Comparison of ENCODE assay signal across 17 mouse cellular contexts in genomic region chr5:117370592-117370991, GRCm38 (mm10). TPM values are rescaled to one million over a fixed set of nuclear protein-coding genes. Genes with fewer than 3 reads are reported as not detected.
DNase-seq lines count a peak whose midpoint lies in the region; ATAC-seq lines count a peak whose summit lies in the region.
"Had no signal": no experiment of that assay in that cellular context is flagged by ENCODE, and none has a peak within 500 bp of the region (broad histone marks: within the 10 kb centered on the region; RNA-seq: fewer than 3 reads in every experiment).

No protein-coding gene starts in this region.

- intact Hi-C loops in heart, postnatal 10 days (cut with DNase I) = no loop called here

- ATAC-seq in midbrain, embryonic 14.5 days (ENCODE audit: low FRiP score, low TSS enrichment) = no peak
- ATAC-seq: forebrain, embryonic 14.5 days; midbrain, embryonic 15.5 days had no signal

- no peak overlapping the region for H3K27ac ChIP-seq in midbrain, embryonic 14.5 days (replicated peaks; ENCODE audit: low read depth, low read length)
- H3K27ac ChIP-seq: kidney, postnatal 0 days; limb, embryonic 13.5 days; liver, embryonic 13.5 days; lung, embryonic 15.5 days; midbrain, embryonic 15.5 days had no signal

- 95% methylated on average over 10 of the region's 10 CpGs for WGBS in midbrain, embryonic 14.5 days

- H3K4me1 ChIP-seq in midbrain, embryonic 14.5 days (ENCODE audit: control insufficient read depth, insufficient read depth, low read length) = no peaks in the 10 kb centered on the region
- H3K4me1 ChIP-seq: lung, embryonic 15.5 days; midbrain, embryonic 15.5 days had no signal

- peaks cover 84% of the 10 kb centered on the region for H3K36me3 ChIP-seq in midbrain, embryonic 14.5 days (ENCODE audit: control insufficient read depth, insufficient read depth, low read length)

- no peak overlapping the region for H3K4me3 ChIP-seq in midbrain, embryonic 14.5 days (replicated peaks; ENCODE audit: low read depth, low read length)
- H3K4me3 ChIP-seq: limb, embryonic 13.5 days; liver, embryonic 13.5 days; lung, embryonic 15.5 days; midbrain, embryonic 15.5 days; myocyte had no signal

- peak; percentile 38 for DNase-seq in heart, postnatal 4 days
- DNase-seq in heart, postnatal 10 days = no peak
- peak; percentile 68 for DNase-seq in ovary, adult 18-20 months (ENCODE audit: low spot score)
- DNase-seq in ovary, postnatal 14 days (ENCODE audit: low spot score) = no peak
- DNase-seq in kidney, adult 9 months = peak; percentile 73
- DNase-seq in kidney, postnatal 36 days = peak; percentile 70 to 83
- DNase-seq in midbrain, embryonic 14.5 days = no peak
- DNase-seq: cerebellum, adult 9-10 months; liver, embryonic 13.5 days; retina, postnatal 1 day had no signal

- no peak overlapping the region for H3K4me2 ChIP-seq in midbrain, embryonic 14.5 days (ENCODE audit: low read length)
- H3K4me2 ChIP-seq: limb, embryonic 13.5 days; liver, embryonic 13.5 days; lung, embryonic 15.5 days; midbrain, embryonic 15.5 days had no signal

- no peaks in the 10 kb centered on the region for H3K9me3 ChIP-seq in midbrain, embryonic 14.5 days (ENCODE audit: control insufficient read depth, low read length)
- H3K9me3 ChIP-seq: limb, embryonic 13.5 days; liver, embryonic 13.5 days; lung, embryonic 15.5 days; megakaryocyte, embryonic 14.5 days; midbrain, embryonic 15.5 days had no signal

- H3K9ac ChIP-seq in midbrain, embryonic 14.5 days (replicated peaks; ENCODE audit: low read length) = no peak overlapping the region
- H3K9ac ChIP-seq: limb, embryonic 13.5 days; liver, embryonic 13.5 days; lung, embryonic 15.5 days; midbrain, embryonic 15.5 days had no signal

- no peaks in the 10 kb centered on the region for H3K27me3 ChIP-seq in midbrain, embryonic 14.5 days (ENCODE audit: control insufficient read depth, insufficient read depth, low read length)
- H3K27me3 ChIP-seq: limb, embryonic 13.5 days; liver, embryonic 13.5 days; lung, embryonic 15.5 days; megakaryocyte, embryonic 14.5 days; midbrain, embryonic 15.5 days had no signal

RNA-seq across cellular contexts. Expression of gene Wsb2, which starts 13.5 kb away (rescaled TPM):
- total RNA-seq in heart, postnatal 4 days (2021) = 100 to 1,000 TPM; 124 to 127 TPM
- 100 to 1,000 TPM; 108 to 118 TPM for total RNA-seq in heart, postnatal 10 days (2021)
- 238 and 242 TPM in 2 replicates for polyA plus RNA-seq in midbrain, embryonic 14.5 days (2014; fragmentation: Nextera tagmentation; extraction: Ambion mirVana)

RNA-seq across cellular contexts. Expression of gene Rfc5, which starts 18.3 kb away (rescaled TPM):
- 10 to 100 TPM; 26.5 to 30.3 TPM for total RNA-seq in heart, postnatal 4 days (2021)
- total RNA-seq in heart, postnatal 10 days (2021) = 10 to 100 TPM; 14.5 to 14.9 TPM
- 23.0 and 30.7 TPM in 2 replicates for polyA plus RNA-seq in midbrain, embryonic 14.5 days (2014; fragmentation: Nextera tagmentation; extraction: Ambion mirVana)

RNA-seq across cellular contexts. Expression of gene Ksr2, which starts 43.2 kb away (rescaled TPM):
- total RNA-seq in heart, postnatal 4 days (2021) = under 1 TPM; 0.09 to 0.10 TPM
- under 1 TPM; 0.02 to 0.05 TPM for total RNA-seq in heart, postnatal 10 days (2021)
- polyA plus RNA-seq in midbrain, embryonic 14.5 days (2014; fragmentation: Nextera tagmentation; extraction: Ambion mirVana) = 6.5 and 8.1 TPM in 2 replicates

RNA-seq across cellular contexts. Expression of gene Vsig10, which starts 51.7 kb away (rescaled TPM):
- 10 to 100 TPM; 12.3 to 18.6 TPM for total RNA-seq in heart, postnatal 4 days (2021)
- total RNA-seq in heart, postnatal 10 days (2021) = 10 to 100 TPM; 12.8 to 17.4 TPM
- polyA plus RNA-seq in midbrain, embryonic 14.5 days (2014; fragmentation: Nextera tagmentation; extraction: Ambion mirVana) = 0.24 and 1.3 TPM in 2 replicates

Comparison
In these comparisons a context has a peak if more than half of its experiments do, and no peak if none do; other contexts are left out.
1. DNase-seq: peak in heart, postnatal 4 days (single experiment), ovary, adult 18-20 months (single experiment), kidney, adult 9 months (single experiment) and kidney, postnatal 36 days (2 of 2); none in heart, postnatal 10 days (0 of 2), ovary, postnatal 14 days (single experiment) and midbrain, embryonic 14.5 days (single experiment).